Mouse (Mus musculus) left cerebral cortex, postnatal 4 days (tissue): ENCODE results near the gene Txndc12. TPM values are rescaled to one million over a fixed set of nuclear protein-coding genes. Genes with fewer than 3 reads are reported as not detected.

ENCODE experiments used
- DNase-seq: peaks from one replicate; pipeline ENCODE4 v3.0.0-alpha.2; 2022
- intact Hi-C: fragments of 180-260 bp; cut with DNase I; formaldehyde crosslinking; loops from one replicate; pipeline ENCODE4 v1.15.1; 2025
- total RNA-seq, 2 experiments: library from RNA; stranded (reverse); gene quantifications; 2 replicates each; pipeline ENCODE4 v1.2.3; 2021

The Txndc12 gene
- 10 to 100 TPM; 52.4 to 55.6 TPM for total RNA-seq

- peak; percentile 87 for DNase-seq
- intact Hi-C loops = no loop called here
Measured at GRCm38 (mm10) chr4:108834115-108834970, at the start of gene Txndc12. Gene Txndc12 (plus strand): TSS chr4:108834601.

- intact Hi-C loops = no loop called here
Measured at GRCm38 (mm10) chr4:108789258-108789936, 45.0 kb upstream of the Txndc12 start.

GRCm38 (mm10) chr4:108790507-108790906 lies 43.9 kb upstream of the Txndc12 start:
- intact Hi-C loops = no loop called here
- no peak for DNase-seq

More at GRCm38 (mm10) chr4:108789258-108789936, 45.0 kb upstream of the Txndc12 start:
- no peak for DNase-seq

- DNase-seq = no peak
- intact Hi-C loops = no loop called here
Measured at GRCm38 (mm10) chr4:108793941-108794340, 40.5 kb upstream of the Txndc12 start.

- no peak for DNase-seq
- intact Hi-C loops = no loop called here
Measured at GRCm38 (mm10) chr4:108796701-108797100, 37.7 kb upstream of the Txndc12 start.

GRCm38 (mm10) chr4:108798083-108798830 lies 36.1 kb upstream of the Txndc12 start:
- peak; percentile 67 for DNase-seq
- intact Hi-C loops = no loop called here

GRCm38 (mm10) chr4:108803535-108803934 lies 30.9 kb upstream of the Txndc12 start:
- DNase-seq = no peak
- intact Hi-C loops = no loop called here

GRCm38 (mm10) chr4:108811142-108811541 lies 23.3 kb upstream of the Txndc12 start:
- DNase-seq = no peak
- intact Hi-C loops = no loop called here

GRCm38 (mm10) chr4:108811550-108811949 lies 22.9 kb upstream of the Txndc12 start:
- no peak for DNase-seq
- intact Hi-C loops = no loop called here

- intact Hi-C loops = no loop called here
- no peak for DNase-seq
Measured at GRCm38 (mm10) chr4:108825677-108826076, 8.7 kb upstream of the Txndc12 start.

GRCm38 (mm10) chr4:108826096-108826495 lies 8.3 kb upstream of the Txndc12 start:
- intact Hi-C loops = no loop called here
- no peak for DNase-seq

GRCm38 (mm10) chr4:108826643-108827042 lies 7.8 kb upstream of the Txndc12 start:
- no peak for DNase-seq
- intact Hi-C loops = no loop called here

- no peak for DNase-seq
- intact Hi-C loops = no loop called here
Measured at GRCm38 (mm10) chr4:108830698-108831097, 3.7 kb upstream of the Txndc12 start.

GRCm38 (mm10) chr4:108832916-108833827 lies 1.2 kb upstream of the Txndc12 start, which contains the start of gene Btf3l4:
Gene Btf3l4 (minus strand): TSS chr4:108833614.
- intact Hi-C loops = no loop called here
- DNase-seq = peak; percentile 96

- intact Hi-C loops = no loop called here
- no peak for DNase-seq
Measured at GRCm38 (mm10) chr4:108833828-108834114, 630 bp upstream of the Txndc12 start.

GRCm38 (mm10) chr4:108834971-108835311 lies 540 bp downstream of the Txndc12 start:
- intact Hi-C loops = no loop called here
- DNase-seq = peak; percentile 28

- no peak for DNase-seq
- intact Hi-C loops = no loop called here
Measured at GRCm38 (mm10) chr4:108835496-108835895, 1.1 kb downstream of the Txndc12 start.

- intact Hi-C loops = no loop called here
- no peak for DNase-seq
Measured at GRCm38 (mm10) chr4:108838031-108838430, 3.6 kb downstream of the Txndc12 start.

- intact Hi-C loops = no loop called here
- no peak for DNase-seq
Measured at GRCm38 (mm10) chr4:108841920-108842578, 7.6 kb downstream of the Txndc12 start.

- DNase-seq = no peak
- intact Hi-C loops = no loop called here
Measured at GRCm38 (mm10) chr4:108843336-108843735, 8.9 kb downstream of the Txndc12 start.
